Mouse (Mus musculus) thymus, adult 2 months (tissue): ENCODE results near the gene Plxna4.

ENCODE experiments used
- CTCF ChIP-seq: fragments of 200-500 bp; IDR thresholded peaks from 2 replicates; pipeline ENCODE4 v1.5.1; 2012; ENCODE audit warnings: mild to moderate bottlenecking, control low read depth, low read length, moderate library complexity, borderline replicate concordance; ENCODE audit not compliant: control insufficient read depth, poor library complexity, insufficient read depth; ENCODE audit errors: extremely low read depth
- POLR2A ChIP-seq: fragments of 200-500 bp; IDR thresholded peaks from 2 replicates; pipeline ENCODE4 v1.6.1; 2012; ENCODE audit warnings: mild to moderate bottlenecking, low read length, control low read depth, moderate library complexity; ENCODE audit not compliant: control insufficient read depth, poor library complexity, insufficient read depth; ENCODE audit errors: extremely low read depth

GRCm38 (mm10) chr6:32475958-32476357 is 112.0 kb downstream of the Plxna4 start:
- TF ChIP-seq POLR2A (no peak), CTCF (no peak)
